In genomic region chr9:60548182-60548581, GRCm38 (mm10) we compare ENCODE assay signal across 7 mouse cellular contexts. TPM values are rescaled to one million over a fixed set of nuclear protein-coding genes. Genes with fewer than 3 reads are reported as not detected.
DNase-seq lines count a peak whose midpoint lies in the region; ATAC-seq lines count a peak whose summit lies in the region.

No protein-coding gene starts in this region.

- peak; percentile 29 for ATAC-seq in megakaryocyte-erythroid progenitor cell, adult 5-6 weeks (replicated peaks; ENCODE audit: low FRiP score, low TSS enrichment, poor library complexity, severe bottlenecking)

- DNase-seq in thymus, postnatal 0 days (ENCODE audit: low spot score): peak; percentile 11
- DNase-seq in thymus, postnatal 25 days: no peak
- DNase-seq in adrenal gland, postnatal 4 days (ENCODE audit: low spot score in 2 of 2): peak; percentile 5 to 18
- peak; percentile 50 for DNase-seq in forelimb bud, embryonic 11.5 days (ENCODE audit: low read depth, low spot score)
- DNase-seq in kidney, postnatal 14 days: peak; percentile 73
- peak; percentile 52 to 58 for DNase-seq in urinary bladder, postnatal 36 days (ENCODE audit: low spot score in 2 of 2)

RNA-seq across cellular contexts. Expression of gene Thsd4, which starts 26.3 kb away (rescaled TPM):
- polyA plus RNA-seq in thymus, postnatal 0 days (2015; fragmentation: Nextera tagmentation; extraction: Ambion mirVana): 1.2 and 1.7 TPM in 2 replicates
- total RNA-seq in adrenal gland, postnatal 4 days (2021): 10 to 100 TPM; 15.6 to 25.6 TPM
- total RNA-seq in megakaryocyte-erythroid progenitor cell, adult 5-6 weeks (2014; fragmentation: Nextera tagmentation): 1.1 and 1.3 TPM in 2 replicates
- 0.80 TPM in 1 of 2 replicates, not detected in the other for total RNA-seq in megakaryocyte-erythroid progenitor cell, adult 5-6 weeks (2017)

Comparison
In these comparisons a context has a peak if more than half of its experiments do, and no peak if none do; other contexts are left out.
1. RNA of gene Thsd4, which starts 26.3 kb away (total RNA-seq): 15.6 to 25.6 TPM in adrenal gland, postnatal 4 days; 0.80 to 1.3 TPM in megakaryocyte-erythroid progenitor cell, adult 5-6 weeks; every median in the first group is over 4 times any median in the second.